Mouse (Mus musculus): Measurements from ENCODE around the gene Ap4e1. TPM values are rescaled to one million over a fixed set of nuclear protein-coding genes. Genes with fewer than 3 reads are reported as not detected.

Gene Ap4e1
- polyA plus RNA-seq, 1 experiment from 2014 or later, result 9.6 TPM

DNA sequence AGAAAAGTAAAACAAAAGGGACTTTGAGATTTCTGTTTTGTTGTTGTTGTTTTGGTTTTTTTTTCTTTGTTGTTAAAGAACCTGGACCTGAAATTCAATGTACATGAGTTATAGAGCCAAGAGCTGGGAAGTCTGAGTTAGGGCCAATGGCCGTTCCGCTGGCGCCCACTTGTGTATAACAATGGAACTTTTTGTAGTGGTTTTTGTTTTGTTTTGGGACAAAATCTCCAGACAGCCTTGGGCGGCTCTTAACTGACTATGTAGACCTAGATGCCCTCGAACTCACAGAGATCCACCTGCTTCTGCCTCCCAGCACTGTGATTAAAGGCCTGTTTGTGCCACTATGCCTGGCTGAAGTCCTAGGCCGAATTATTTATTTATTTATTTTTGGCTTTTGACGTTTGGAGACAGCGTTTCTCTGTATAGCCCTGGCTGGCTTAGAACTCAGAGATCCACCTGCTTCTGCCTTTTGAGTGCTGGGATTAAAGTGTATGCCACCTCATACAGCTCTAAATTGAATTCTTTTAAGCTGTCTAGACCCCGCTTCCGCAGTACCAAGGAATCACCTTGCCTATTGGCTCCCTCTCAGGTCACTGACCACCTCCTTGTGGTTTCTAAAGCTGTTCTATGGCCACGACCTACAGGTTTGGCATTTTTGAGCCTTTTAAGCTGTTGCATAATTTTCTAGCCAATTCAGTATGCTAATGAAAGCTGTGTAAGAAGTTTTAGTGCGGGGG, 1.7 kb upstream of the Ap4e1 start:
- WGBS, result 36% methylated on average over 12 of the region's 12 CpGs
- ATAC-seq (ENCODE audit: insufficient read depth, low FRiP score, low read depth), result no peak
- Histone ChIP-seq H3K36me3 (0 out of 2 replicates have a peak, but pooled peaks cover 2% of the 10 kb centered on the region), H3K4me2 (peak overlapping the region; percentile 44; the same call in 1 of the 2 replicates), H3K9me3 (no peaks in the 10 kb centered on the region), H3K4me3 (replicated peaks) (peak overlapping the region; percentile 30), H3K9ac (no peak overlapping the region), H3K27ac (no peak overlapping the region), H3K4me1 (0 out of 2 replicates have a peak, but pooled peaks cover 5% of the 10 kb centered on the region), H3K27me3 (replicated peaks) (no peaks in the 10 kb centered on the region)

DNA sequence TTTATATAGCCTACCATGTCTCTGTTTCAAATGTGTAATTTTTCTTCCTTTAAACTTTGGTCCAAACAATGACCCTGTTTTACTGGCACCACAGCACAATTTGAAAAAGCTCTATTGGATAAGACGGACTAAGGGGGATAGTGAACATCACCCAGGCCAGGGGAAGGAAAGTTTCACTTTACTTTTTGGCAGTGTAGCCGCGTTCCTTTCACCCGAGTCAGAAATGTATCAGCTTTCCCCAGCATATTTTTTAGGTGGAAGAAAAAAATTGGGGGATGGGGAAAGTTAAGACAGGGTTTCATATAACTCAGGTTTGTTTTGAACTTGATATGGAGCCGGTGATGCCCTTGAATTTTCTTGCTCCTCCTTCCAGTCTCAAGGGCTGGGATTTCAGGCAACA, 1.0 kb upstream of the Ap4e1 start:
- 60% methylated on average over 5 of the region's 5 CpGs for WGBS
- ATAC-seq (ENCODE audit: insufficient read depth, low FRiP score, low read depth), result no peak
- Histone ChIP-seq H3K9ac (no peak overlapping the region), H3K9me3 (no peaks in the 10 kb centered on the region), H3K4me2 (no peak overlapping the region), H3K27ac (no peak overlapping the region), H3K4me3 (replicated peaks) (no peak overlapping the region), H3K4me1 (0 out of 2 replicates have a peak, but pooled peaks cover 5% of the 10 kb centered on the region), H3K36me3 (peaks cover 7% of the 10 kb centered on the region; the same call in 1 of the 2 replicates), H3K27me3 (replicated peaks) (no peaks in the 10 kb centered on the region)

DNA sequence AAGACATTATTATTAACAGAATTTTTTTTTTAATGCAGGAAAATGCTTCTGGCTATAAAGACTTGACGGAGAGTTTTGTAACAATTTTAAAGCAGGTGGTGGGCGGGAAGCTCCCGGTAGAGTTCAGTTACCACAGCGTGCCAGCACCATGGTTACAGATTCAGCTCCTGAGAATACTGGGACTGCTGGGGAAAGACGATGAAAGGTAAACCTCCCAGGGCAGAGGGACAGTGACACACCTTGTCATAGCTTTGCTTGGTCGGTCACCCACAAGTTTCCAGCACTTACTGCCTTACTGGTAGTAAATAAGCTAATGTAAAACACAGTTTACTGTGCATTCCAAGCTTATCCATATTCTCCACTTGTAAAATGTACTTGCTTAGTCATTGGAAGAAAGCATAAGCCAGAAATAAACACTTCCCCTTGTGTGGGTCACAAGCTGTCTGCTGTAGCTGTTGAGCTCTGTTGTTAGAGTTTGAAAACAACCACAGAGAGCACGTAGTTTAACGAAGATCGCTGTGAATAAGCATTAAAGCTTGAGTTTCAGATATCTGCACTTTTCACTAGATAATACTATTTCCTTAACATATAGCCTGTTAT, 26.6 kb downstream of the Ap4e1 start:
- no peak overlapping the region for H3K27ac ChIP-seq

DNA sequence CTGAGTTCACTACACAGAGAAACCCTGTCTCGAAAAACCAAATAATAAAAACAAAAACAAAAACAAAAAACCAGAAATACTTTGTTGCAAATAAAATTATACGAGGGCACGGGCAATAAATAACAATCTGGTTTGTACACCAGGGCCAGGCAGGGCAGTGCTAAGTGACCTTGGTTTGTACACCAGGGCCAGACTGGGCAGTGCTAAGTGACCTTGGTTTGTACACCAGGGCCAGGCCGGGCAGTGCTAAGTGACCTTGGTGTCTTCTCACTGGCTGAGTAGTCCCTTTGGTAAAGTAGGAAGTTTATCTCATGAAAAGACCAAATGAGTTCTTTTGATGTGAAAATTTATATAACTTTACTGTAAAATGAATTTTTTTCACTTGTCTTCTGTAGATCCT, 28.8 kb downstream of the Ap4e1 start:
- WGBS, result 94% methylated on average over 4 of the region's 4 CpGs
- Histone ChIP-seq H3K27me3 (replicated peaks) (no peaks in the 10 kb centered on the region), H3K36me3 (peaks cover 18% of the 10 kb centered on the region; the same call in 1 of the 2 replicates), H3K4me3 (replicated peaks) (no peak overlapping the region), H3K9me3 (no peaks in the 10 kb centered on the region), H3K4me2 (no peak overlapping the region), H3K4me1 (no peaks in the 10 kb centered on the region), H3K9ac (no peak overlapping the region), H3K27ac (no peak overlapping the region)
- ATAC-seq (ENCODE audit: insufficient read depth, low FRiP score, low read depth), result no peak

More for the DNA sequence above, 26.6 kb downstream of the Ap4e1 start:
- H3K4me3 ChIP-seq (replicated peaks), result no peak overlapping the region
- peaks cover 27% of the 10 kb centered on the region; the same call in 1 of the 2 replicates for H3K36me3 ChIP-seq
- H3K4me1 ChIP-seq, result no peaks in the 10 kb centered on the region
- ATAC-seq (ENCODE audit: insufficient read depth, low FRiP score, low read depth), result no peak
- no peak overlapping the region for H3K9ac ChIP-seq
- 93% methylated on average over 9 of the region's 9 CpGs for WGBS
- no peak overlapping the region for H3K4me2 ChIP-seq
- no peaks in the 10 kb centered on the region for H3K27me3 ChIP-seq (replicated peaks)
- no peaks in the 10 kb centered on the region for H3K9me3 ChIP-seq

DNA sequence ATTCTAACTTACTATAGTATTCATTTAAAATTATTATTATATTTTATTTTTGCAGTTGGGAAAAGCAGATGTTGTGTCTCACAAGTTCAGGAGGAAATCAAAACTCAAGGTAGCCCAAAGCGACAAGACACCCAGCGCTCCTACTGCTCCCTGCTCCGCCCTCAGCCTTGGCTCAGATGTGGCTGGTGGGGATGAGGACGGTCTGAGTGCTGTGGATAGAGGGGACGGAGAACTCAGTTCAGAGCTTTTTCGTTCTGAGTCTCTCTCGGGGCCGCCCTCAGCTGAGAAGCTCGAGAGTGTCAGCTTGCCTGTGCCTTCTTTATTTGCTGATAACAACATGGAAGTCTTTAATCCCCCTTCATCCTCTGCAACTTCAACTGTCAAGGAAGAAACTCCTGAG, 53.0 kb downstream of the Ap4e1 start:
- no peaks in the 10 kb centered on the region for H3K27me3 ChIP-seq (replicated peaks)
- 95% methylated on average over 9 of the region's 9 CpGs for WGBS
- peaks cover 23% of the 10 kb centered on the region for H3K36me3 ChIP-seq
- no peak overlapping the region for H3K27ac ChIP-seq
- no peak overlapping the region for H3K4me3 ChIP-seq (replicated peaks)
- H3K9me3 ChIP-seq, result no peaks in the 10 kb centered on the region
- no peak for ATAC-seq (ENCODE audit: insufficient read depth, low FRiP score, low read depth)
- no peak overlapping the region for H3K9ac ChIP-seq
- H3K4me1 ChIP-seq, result no peaks in the 10 kb centered on the region
- no peak overlapping the region for H3K4me2 ChIP-seq

DNA sequence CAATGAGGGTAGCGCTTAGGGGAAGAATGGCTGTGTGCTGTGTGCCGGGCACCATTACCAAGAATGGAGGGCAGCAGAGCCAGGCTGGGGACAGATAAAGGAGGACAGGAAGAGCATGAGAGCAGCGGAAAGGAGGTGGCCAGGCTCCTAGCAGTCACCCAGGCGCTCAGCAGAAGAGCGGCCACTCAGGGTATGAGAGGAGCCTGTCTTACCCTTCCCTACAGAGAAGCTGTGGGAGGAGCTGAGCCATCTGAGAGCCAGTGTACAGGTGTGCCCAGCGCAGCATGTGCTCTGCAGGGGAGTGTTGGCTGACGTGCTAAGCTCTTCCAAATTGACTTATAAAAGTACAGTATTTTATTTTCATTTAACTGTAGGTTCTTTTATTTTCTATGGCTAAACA, 60.3 kb downstream of the Ap4e1 start:
- Histone ChIP-seq H3K36me3 (0 out of 2 replicates have a peak, but pooled peaks cover 3% of the 10 kb centered on the region), H3K9me3 (no peaks in the 10 kb centered on the region), H3K4me1 (peaks cover 5% of the 10 kb centered on the region), H3K27ac (no peak overlapping the region), H3K27me3 (replicated peaks) (no peaks in the 10 kb centered on the region), H3K4me2 (no peak overlapping the region), H3K4me3 (replicated peaks) (no peak overlapping the region), H3K9ac (no peak overlapping the region)
- WGBS, result 82% methylated on average over 7 of the region's 7 CpGs
- no peak for ATAC-seq (ENCODE audit: insufficient read depth, low FRiP score, low read depth)

DNA sequence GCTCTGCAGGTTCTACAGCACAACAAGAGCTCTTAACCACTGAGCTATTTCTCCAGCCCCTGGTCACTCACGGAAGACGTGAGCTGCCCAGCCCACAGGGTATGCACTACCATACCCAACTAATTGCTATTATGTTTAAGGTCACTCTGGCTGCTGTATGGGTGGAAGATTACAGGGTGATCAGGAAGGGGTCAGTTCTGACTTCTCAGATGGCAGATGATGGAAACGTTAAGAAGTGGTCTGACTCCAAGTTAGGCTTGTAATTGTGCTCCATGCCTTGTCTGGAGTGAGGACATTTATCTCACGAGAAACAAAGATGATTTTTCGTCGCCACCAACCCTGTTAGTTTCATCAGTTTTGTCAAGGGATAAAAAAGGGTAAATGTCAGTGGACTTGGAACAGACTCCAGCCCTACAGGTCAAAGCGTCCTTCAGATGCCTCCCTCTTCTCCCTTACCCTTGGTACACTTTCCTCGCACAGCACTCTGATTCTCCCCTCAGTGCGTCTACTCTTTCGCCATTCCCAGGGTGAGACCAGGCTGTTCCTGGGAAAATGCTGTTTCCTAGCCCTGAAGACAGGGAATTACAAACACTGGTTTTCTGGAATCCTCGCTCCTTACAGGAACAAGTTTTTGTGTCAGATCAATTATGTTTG, 61.4 kb downstream of the Ap4e1 start:
- Histone ChIP-seq H3K9me3 (no peaks in the 10 kb centered on the region), H3K36me3 (0 out of 2 replicates have a peak, but pooled peaks cover 3% of the 10 kb centered on the region), H3K4me2 (peak overlapping the region; percentile 69), H3K4me1 (peaks cover 5% of the 10 kb centered on the region), H3K9ac (peak overlapping the region; percentile 23; the same call in 1 of the 2 replicates), H3K4me3 (replicated peaks) (peak overlapping the region; percentile 67), H3K27me3 (replicated peaks) (no peaks in the 10 kb centered on the region), H3K27ac (0 out of 2 replicates have a peak overlapping the region, but pooled peaks have one; percentile 26)
- no peak for ATAC-seq (ENCODE audit: insufficient read depth, low FRiP score, low read depth)
- WGBS, result 16% methylated on average over 11 of the region's 11 CpGs

DNA sequence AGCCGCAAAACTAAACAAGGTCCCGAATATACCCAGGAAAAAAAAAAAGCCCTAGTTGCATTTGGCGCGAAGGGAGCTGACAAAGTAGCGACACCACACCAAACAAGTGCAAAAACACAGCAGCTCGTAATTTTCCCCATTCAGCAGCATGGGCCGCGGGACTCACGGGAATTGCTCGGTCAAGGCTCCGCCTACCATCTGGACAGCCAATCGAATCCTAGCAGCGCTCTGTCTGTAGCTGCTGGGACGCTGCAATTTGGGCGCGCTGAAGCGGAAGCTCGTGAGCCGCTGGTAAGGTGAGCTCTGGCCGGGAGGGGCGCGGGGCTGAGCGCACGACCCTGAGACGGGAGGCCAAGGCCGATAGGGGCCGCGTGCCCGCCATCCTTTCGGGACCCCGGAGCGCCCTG, 61.9 kb downstream of the Ap4e1 start, which contains the start of gene Blvra:
Blvra (plus strand) TSS at position 231 of the 407 bp plus-strand sequence.
- Histone ChIP-seq H3K27me3 (replicated peaks) (no peaks in the 10 kb centered on the region), H3K36me3 (0 out of 2 replicates have a peak, but pooled peaks cover 3% of the 10 kb centered on the region), H3K27ac (peak within 1 kb of the TSS; percentile 27; the same call in 1 of the 2 replicates), H3K9me3 (no peaks in the 10 kb centered on the region), H3K4me3 (replicated peaks) (peak within 1 kb of the TSS; percentile 67), H3K4me2 (peak within 1 kb of the TSS; percentile 69), H3K4me1 (peaks cover 5% of the 10 kb centered on the region), H3K9ac (peak within 1 kb of the TSS; percentile 71)
- ATAC-seq (ENCODE audit: insufficient read depth, low FRiP score, low read depth), result peak; percentile 99
- WGBS, result under 1% methylated on average over 32 of the region's 32 CpGs

DNA sequence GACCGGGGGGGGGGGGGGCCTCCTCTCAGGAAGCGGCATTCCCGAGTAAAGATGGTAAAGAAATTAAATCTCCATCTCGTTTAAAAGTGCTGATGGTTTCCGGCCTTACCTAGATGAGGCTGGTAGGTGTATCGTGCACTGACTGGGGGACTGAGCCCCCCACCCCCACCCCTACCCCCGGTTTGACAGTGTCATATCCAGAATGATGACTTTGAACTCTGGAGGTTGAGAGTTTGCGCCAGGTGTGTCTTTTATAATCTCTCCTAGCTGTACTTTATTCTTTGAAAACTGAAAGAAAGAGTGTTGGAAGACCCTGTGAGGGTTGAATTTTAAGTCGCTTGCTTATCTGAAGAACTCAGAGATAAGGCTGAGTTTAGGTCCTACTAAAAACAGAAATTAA, 62.4 kb downstream of the Ap4e1 start:
- Histone ChIP-seq H3K4me2 (peak overlapping the region; percentile 69), H3K36me3 (0 out of 2 replicates have a peak, but pooled peaks cover 3% of the 10 kb centered on the region), H3K4me1 (peaks cover 5% of the 10 kb centered on the region), H3K9ac (peak overlapping the region; percentile 71), H3K27ac (peak overlapping the region; percentile 27; the same call in 1 of the 2 replicates), H3K9me3 (no peaks in the 10 kb centered on the region), H3K27me3 (replicated peaks) (no peaks in the 10 kb centered on the region), H3K4me3 (replicated peaks) (peak overlapping the region; percentile 67)
- peak; percentile 28; the same call in 1 of the 2 replicates for ATAC-seq (ENCODE audit: insufficient read depth, low FRiP score, low read depth)
- WGBS, result 10% methylated on average over 9 of the region's 9 CpGs

DNA sequence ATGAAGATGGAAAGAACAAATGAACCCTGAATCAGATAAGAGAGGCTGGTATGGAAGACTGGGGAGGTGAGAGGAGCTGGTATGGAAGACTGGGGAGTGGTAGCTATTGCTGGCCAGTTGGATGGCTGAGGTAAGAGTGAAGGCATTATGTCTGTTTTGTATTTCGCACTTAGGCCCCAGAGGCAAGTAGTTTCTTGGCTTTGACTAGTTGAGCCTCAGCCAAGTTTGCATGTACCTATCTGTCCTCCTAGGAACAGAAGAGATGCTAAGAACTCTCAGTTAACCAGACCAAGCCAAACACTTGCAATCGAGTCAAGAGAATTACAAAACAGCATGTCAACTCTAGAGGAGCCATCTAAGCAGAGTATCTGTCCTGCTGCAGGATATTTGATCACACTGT, 65.6 kb downstream of the Ap4e1 start:
- Histone ChIP-seq H3K4me3 (replicated peaks) (no peak overlapping the region), H3K9me3 (no peaks in the 10 kb centered on the region), H3K27me3 (replicated peaks) (no peaks in the 10 kb centered on the region), H3K4me2 (no peak overlapping the region), H3K9ac (no peak overlapping the region), H3K27ac (no peak overlapping the region), H3K36me3 (no peaks in the 10 kb centered on the region), H3K4me1 (peaks cover 5% of the 10 kb centered on the region)
- no peak for ATAC-seq (ENCODE audit: insufficient read depth, low FRiP score, low read depth)
- WGBS, result 87% methylated on average over 2 of the region's 2 CpGs

DNA sequence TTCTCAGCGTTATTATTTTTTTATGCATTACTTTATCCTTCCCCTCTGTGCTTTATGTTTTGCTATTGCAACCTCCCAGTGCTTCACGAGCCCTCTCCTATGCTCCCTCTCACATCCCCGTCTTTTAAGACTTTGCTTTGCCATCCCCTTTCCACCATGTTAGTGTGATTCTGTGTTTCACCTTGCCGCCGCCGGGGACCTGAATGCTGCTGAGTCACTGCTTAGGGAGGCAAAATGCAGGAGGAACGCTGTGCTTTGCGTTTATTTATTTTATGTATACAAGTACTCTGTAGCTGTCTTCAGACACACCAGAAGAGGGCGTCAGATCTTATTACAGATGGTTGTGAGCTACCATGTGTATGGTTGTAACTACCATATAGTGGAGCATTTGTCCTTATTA, 69.1 kb downstream of the Ap4e1 start:
- H3K4me2 ChIP-seq, result no peak overlapping the region
- H3K4me3 ChIP-seq (replicated peaks), result no peak overlapping the region
- no peak overlapping the region for H3K27ac ChIP-seq
- no peaks in the 10 kb centered on the region for H3K36me3 ChIP-seq
- no peak for ATAC-seq (ENCODE audit: insufficient read depth, low FRiP score, low read depth)
- no peaks in the 10 kb centered on the region for H3K9me3 ChIP-seq
- H3K9ac ChIP-seq, result no peak overlapping the region
- 68% methylated on average over 9 of the region's 9 CpGs for WGBS
- H3K4me1 ChIP-seq, result no peaks in the 10 kb centered on the region
- no peaks in the 10 kb centered on the region for H3K27me3 ChIP-seq (replicated peaks)
